Mouse (Mus musculus): ENCODE measurements at regions not wholly inside any gene's neighbourhood (a gene's known extent, or its start where the extent isn't known, plus 50 kb on each side); places are given as distances from the start of the nearest gene placed in this dataset.

DNA sequence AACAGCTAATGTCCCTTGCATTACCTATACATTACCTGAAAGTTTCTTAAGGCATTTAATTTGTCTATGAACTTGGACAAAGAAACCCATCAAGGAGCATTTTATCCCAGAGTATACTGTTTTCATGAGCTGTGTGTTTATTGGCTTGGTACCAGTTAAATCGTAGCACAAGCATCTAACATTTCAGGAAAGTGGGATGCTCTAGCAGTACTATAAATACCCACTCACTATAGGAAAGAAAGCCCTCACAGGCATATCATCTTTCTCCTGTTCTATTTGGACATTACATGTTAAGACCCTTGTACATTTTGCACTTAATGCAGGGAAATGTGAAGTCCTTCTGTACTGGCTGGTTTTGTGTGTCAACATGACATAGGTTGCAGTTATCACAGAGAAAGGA, 163.9 kb downstream of the Ptprc start:
- in situ Hi-C loops (cut with MboI; ENCODE audit: low sequenced_read_pairs), result no loop called here

- in situ Hi-C loops (cut with MboI; ENCODE audit: low sequenced_read_pairs), result no loop called here
These were observed 164.5 kb downstream of the Ptprc start for GRCm38 (mm10) chr1:138010910-138011477.

DNA sequence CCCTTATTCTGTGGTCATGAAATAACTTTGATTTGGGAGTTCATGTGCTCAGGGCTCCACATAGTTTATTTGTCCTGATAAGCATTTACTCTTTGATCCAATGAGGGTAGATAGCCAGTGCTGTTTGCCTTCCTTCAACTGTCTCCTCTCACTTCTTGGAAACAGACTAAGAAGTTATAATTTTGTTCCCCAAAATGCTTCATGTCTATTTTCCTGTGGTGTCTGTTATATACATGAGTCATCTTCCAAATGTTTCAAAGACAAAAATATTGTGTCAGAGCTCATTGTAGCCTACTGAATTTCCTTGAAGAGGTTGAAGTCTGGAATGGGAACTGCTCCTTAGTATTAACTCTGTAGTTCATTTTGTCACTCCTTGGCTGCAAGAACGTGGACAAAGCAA, 168.7 kb downstream of the Ptprc start:
- in situ Hi-C loops (cut with MboI; ENCODE audit: low sequenced_read_pairs), result no loop called here

DNA sequence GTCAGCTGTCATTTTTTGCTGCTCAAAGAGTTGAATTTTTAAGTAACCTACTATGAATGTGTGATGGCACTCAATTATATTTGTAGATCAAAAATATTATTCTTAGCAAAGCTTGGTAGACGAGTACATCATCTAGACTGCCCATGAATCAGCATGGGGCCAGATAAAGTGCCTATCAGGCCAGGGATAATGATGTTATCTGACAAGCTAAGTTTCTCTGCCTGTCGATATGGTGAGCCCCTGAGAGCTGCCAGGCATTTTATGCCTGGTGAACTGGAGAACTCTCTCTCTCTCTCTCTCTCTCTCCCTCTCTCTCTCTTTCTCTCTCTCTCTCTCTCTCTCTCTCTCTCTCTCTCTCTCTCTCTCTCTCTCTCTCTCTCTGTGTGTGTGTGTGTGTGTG, 171.2 kb downstream of the Ptprc start:
- in situ Hi-C loops (cut with MboI; ENCODE audit: low sequenced_read_pairs), result no loop called here

- in situ Hi-C loops (cut with MboI; ENCODE audit: low sequenced_read_pairs), result no loop called here
These were observed 176.1 kb downstream of the Ptprc start for GRCm38 (mm10) chr1:137999268-137999900.

DNA sequence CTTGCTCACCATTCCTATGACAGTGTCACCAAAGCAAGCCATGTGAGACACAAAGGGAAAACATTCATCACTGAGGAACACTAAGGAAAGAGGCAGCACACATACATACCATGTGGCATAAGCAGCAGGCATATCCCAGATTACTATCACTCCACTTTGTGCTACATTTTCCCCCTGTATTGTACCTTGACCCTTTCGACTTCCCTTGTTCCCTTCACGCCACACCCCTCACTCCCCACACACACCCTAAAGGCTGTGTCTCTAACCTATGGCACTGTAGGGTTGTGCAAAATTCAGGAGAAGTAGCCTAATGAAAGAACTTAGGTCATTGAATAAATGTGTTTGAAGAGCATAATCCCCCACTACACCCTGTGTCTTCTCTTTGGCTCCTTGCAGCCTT, 179.5 kb downstream of the Ptprc start:
- in situ Hi-C loops (cut with MboI; ENCODE audit: low sequenced_read_pairs), result no loop called here

DNA sequence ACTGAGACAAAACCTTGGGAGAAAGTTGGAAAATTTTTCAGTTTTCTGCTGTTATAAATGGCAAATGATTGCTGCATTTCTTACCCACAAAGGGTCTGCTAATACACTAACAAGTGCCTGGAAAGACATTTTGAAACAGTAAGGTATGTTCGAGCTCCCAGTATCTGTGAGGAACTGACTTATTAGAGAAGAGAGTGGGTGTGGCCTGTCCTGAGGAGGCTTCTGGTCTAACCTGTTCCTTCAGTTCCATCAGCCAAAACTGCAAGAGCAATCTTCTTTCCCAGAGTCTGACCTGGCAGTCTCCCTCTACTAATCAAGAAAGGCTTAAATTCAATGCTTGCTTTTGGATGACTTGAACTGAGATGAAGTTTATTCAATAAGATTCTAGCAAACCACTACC, 183.6 kb downstream of the Ptprc start:
- in situ Hi-C loops (cut with MboI; ENCODE audit: low sequenced_read_pairs), result no loop called here

GRCm38 (mm10) chr1:137991412-137991811, 184.1 kb downstream of the Ptprc start:
- in situ Hi-C loops (cut with MboI; ENCODE audit: low sequenced_read_pairs), result no loop called here

DNA sequence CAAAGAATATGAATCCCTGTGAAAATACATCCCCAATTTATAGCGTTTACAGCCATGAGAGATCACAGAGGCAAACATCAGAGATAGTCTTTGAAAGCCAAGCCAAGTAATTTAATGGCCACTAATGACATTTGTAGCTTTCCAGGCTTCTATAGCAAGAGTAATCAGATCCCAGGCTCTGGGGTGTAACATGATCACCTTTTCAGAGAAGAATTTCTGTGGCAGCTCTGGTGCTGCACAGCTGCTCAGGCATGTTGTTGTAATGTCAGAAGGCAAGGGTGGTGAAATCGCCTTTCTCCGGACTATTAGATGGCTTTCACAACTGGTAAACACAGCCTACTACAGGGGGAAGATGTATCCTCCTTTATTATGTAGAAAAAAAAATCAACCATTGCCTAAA, 202.1 kb downstream of the Ptprc start:
- in situ Hi-C loops (cut with MboI; ENCODE audit: low sequenced_read_pairs), result no loop called here

- in situ Hi-C loops (cut with MboI; ENCODE audit: low sequenced_read_pairs), result no loop called here
These were observed 202.7 kb downstream of the Ptprc start for GRCm38 (mm10) chr1:137972620-137973350.

DNA sequence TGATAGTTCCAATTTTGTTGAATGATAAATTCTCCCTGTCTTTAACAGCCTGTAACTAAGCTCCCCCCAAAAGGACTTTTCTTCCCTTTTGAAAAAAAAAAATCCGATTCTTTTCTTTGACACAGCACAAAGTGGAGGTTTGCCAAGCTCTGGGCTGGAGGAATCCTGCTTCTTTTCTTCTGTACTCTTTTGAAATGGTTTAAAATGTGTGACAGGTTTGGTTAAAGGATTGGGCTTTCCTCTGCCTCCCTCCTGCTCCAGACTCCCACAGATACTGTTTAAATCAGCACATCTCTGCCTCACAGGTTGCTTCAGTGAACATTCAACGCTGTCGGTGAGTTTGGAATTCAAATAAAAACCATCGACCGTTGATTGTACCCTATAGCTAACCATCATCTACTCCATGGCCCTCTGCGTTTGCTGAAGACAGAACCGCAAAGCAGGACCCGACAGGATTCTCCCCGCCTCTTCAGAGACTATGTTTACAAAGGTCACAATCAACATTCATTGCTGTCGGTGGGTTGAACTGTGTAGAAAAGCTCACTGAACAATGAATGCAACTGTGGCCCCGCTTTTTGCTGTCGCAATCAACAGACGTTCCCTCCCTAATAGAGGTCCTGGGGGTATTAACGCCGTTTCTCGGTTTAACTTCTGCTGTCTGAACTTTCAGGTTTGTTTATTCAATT, 209.2 kb downstream of the Ptprc start:
- in situ Hi-C loops (cut with MboI; ENCODE audit: low sequenced_read_pairs), result no loop called here

DNA sequence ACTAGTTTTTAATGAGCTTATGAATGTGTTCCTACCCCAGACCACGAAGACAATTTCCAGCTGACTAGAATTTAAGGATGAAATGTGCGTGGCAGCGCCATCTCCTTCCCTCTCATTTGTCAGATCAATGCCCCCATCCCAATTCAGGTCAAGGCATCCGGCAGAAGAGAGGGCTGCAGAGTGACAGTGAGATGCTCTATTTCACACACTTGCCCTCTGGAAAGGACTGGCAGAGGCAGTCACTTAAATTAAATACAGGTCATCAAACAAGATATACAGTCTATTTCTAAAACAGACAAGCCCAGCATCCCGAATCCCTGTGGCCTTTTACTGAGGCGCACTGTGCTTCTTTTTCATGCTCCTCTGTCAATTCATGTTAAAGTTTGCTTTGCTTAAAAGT, 211.9 kb downstream of the Ptprc start:
- in situ Hi-C loops (cut with MboI; ENCODE audit: low sequenced_read_pairs), result no loop called here

DNA sequence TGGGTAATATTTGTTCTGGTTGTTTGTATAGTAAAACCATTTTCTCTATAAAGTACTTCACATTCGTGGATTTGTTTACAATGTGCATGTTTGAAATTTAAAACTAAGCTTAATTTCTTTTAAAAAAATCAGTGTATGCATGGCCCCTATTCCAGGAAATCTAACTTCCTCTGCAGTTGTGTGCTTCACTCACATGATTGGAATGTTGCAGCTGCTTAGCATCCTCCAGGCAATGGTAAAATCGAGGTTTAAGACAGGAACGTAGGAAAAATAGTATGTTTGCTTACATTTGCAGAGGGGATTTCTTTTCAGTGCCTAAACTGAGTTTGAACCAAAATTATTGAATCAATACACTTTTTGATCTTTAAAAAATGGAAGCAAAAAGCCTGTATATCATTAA, 217.5 kb downstream of the Ptprc start:
- in situ Hi-C loops (cut with MboI; ENCODE audit: low sequenced_read_pairs), result no loop called here

DNA sequence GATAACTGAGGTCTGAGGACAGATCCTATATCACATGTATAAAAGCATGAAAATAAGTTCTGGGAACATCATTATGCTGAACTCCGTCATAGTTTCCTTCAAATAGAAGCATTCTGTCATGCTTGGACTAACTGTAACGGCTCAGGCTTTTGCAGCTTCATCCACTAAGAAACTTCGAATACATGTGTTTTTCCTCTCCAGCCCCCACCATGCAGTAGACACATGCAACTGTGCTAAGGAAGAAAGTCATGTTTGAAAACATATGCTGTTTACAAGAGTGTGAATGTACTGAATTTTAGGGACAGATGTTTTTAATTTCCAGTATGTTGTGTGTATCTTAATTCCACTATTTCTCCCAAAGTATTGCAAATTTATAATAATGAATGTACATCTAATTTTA, 219.5 kb downstream of the Ptprc start:
- in situ Hi-C loops (cut with MboI; ENCODE audit: low sequenced_read_pairs), result no loop called here

GRCm38 (mm10) chr1:137955139-137955538, 220.4 kb downstream of the Ptprc start:
- in situ Hi-C loops (cut with MboI; ENCODE audit: low sequenced_read_pairs), result no loop called here

- in situ Hi-C loops (cut with MboI; ENCODE audit: low sequenced_read_pairs), result no loop called here
These were observed 222.1 kb downstream of the Ptprc start for GRCm38 (mm10) chr1:137953369-137953768.

GRCm38 (mm10) chr1:137952777-137953176, 222.7 kb downstream of the Ptprc start:
- in situ Hi-C loops (cut with MboI; ENCODE audit: low sequenced_read_pairs), result no loop called here

- in situ Hi-C loops (cut with MboI; ENCODE audit: low sequenced_read_pairs), result no loop called here
These were observed 227.6 kb downstream of the Ptprc start for GRCm38 (mm10) chr1:137947900-137948299.

GRCm38 (mm10) chr1:137941776-137942522, 233.6 kb downstream of the Ptprc start:
- in situ Hi-C loops (cut with MboI; ENCODE audit: low sequenced_read_pairs), result no loop called here

DNA sequence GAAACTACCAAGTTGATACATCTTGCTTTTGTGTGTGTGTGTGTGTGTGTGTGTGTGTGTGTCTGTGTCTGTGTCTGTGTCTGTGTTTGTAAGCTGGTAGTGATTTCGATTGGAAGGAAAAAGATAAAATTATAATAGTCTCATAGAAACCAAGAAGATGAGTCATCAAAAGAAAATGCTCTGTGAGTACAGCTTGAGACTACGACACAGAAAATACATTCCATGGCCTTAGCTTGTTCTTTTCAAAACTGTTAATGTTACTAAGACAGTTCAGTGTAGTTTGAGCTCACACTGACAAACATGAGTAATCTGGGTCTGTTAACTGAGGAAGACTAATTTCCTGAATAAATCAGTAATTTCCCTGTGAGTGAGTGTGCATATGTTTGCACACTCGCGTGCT, 239.8 kb downstream of the Ptprc start:
- in situ Hi-C loops (cut with MboI; ENCODE audit: low sequenced_read_pairs), result no loop called here

DNA sequence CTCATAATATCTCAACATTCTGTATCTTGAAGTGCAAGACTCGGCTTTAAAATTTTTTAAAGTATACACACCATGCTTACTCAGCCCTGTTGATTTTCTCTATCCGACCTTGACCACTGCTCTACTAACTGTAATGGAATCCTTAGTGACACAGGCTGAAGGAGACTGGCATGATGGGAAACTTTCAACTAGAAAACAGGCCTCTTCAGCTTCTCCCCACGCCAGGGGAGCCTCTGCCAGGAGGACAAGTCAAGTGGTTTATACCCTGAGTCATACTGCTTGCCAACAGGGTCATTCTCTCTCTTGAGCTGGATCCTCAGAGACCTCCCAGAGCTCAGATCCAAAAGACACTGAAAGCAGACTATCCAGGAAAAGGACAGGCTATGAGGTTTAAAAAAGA, 245.7 kb downstream of the Ptprc start:
- in situ Hi-C loops (cut with MboI; ENCODE audit: low sequenced_read_pairs), result no loop called here

All from CH12F3 (cell line).